Mouse (Mus musculus): ENCODE measurements around the gene Tatdn2. TPM values are rescaled to one million over a fixed set of nuclear protein-coding genes. Genes with fewer than 3 reads are reported as not detected.

The Tatdn2 gene
- polyA plus RNA-seq (2012; rRNA removed): 27.7 and 29.0 TPM in 2 replicates

- peak; percentile 78 for DNase-seq (ENCODE audit: low read depth, low spot score)
- under 1% methylated on average over 58 of the region's 58 CpGs for WGBS
Measured at GRCm38 (mm10) chr6:113696582-113697221, at the start of gene Tatdn2. Gene Tatdn2 (plus strand): TSS chr6:113697050.

- no peak for DNase-seq (ENCODE audit: low read depth, low spot score)
- WGBS: 72% methylated on average over 7 of the region's 7 CpGs
Measured at GRCm38 (mm10) chr6:113649346-113650196, 47.3 kb upstream of the Tatdn2 start.

- 54% methylated on average over 4 of the region's 4 CpGs for WGBS
- no peak for DNase-seq (ENCODE audit: low read depth, low spot score)
Measured at GRCm38 (mm10) chr6:113650197-113650640, 46.6 kb upstream of the Tatdn2 start.

- DNase-seq (ENCODE audit: low read depth, low spot score): peak; percentile 75
- 34% methylated on average over 3 of the region's 3 CpGs for WGBS
Measured at GRCm38 (mm10) chr6:113651626-113652025, 45.2 kb upstream of the Tatdn2 start.

GRCm38 (mm10) chr6:113653551-113653950, 43.3 kb upstream of the Tatdn2 start:
- WGBS: 91% methylated on average over 7 of the region's 7 CpGs
- DNase-seq (ENCODE audit: low read depth, low spot score): no peak

- WGBS: 61% methylated on average over 8 of the region's 8 CpGs
- DNase-seq (ENCODE audit: low read depth, low spot score): no peak
Measured at GRCm38 (mm10) chr6:113654102-113654501, 42.7 kb upstream of the Tatdn2 start.

GRCm38 (mm10) chr6:113654753-113655397, 42.0 kb upstream of the Tatdn2 start:
- DNase-seq (ENCODE audit: low read depth, low spot score): no peak
- 25% methylated on average over 16 of the region's 16 CpGs for WGBS

GRCm38 (mm10) chr6:113655475-113655874, 41.4 kb upstream of the Tatdn2 start:
- 61% methylated on average over 3 of the region's 3 CpGs for WGBS
- no peak for DNase-seq (ENCODE audit: low read depth, low spot score)

GRCm38 (mm10) chr6:113656847-113657246, 40.0 kb upstream of the Tatdn2 start:
- 20% methylated on average over 6 of the region's 6 CpGs for WGBS
- no peak for DNase-seq (ENCODE audit: low read depth, low spot score)

- no peak for DNase-seq (ENCODE audit: low read depth, low spot score)
- WGBS: 37% methylated on average over 3 of the region's 3 CpGs
Measured at GRCm38 (mm10) chr6:113658226-113658625, 38.6 kb upstream of the Tatdn2 start.

- WGBS: 73% methylated on average over 8 of the region's 8 CpGs
- no peak for DNase-seq (ENCODE audit: low read depth, low spot score)
Measured at GRCm38 (mm10) chr6:113659648-113660491, 37.0 kb upstream of the Tatdn2 start.

GRCm38 (mm10) chr6:113660492-113661352, 36.1 kb upstream of the Tatdn2 start:
- WGBS: 47% methylated on average over 14 of the region's 14 CpGs
- DNase-seq (ENCODE audit: low read depth, low spot score): no peak

- WGBS: 24% methylated on average over 12 of the region's 12 CpGs
- DNase-seq (ENCODE audit: low read depth, low spot score): no peak
Measured at GRCm38 (mm10) chr6:113661353-113662241, 35.3 kb upstream of the Tatdn2 start.

- 82% methylated on average over 8 of the region's 8 CpGs for WGBS
- no peak for DNase-seq (ENCODE audit: low read depth, low spot score)
Measured at GRCm38 (mm10) chr6:113662964-113663700, 33.7 kb upstream of the Tatdn2 start.

GRCm38 (mm10) chr6:113664305-113664704, 32.5 kb upstream of the Tatdn2 start:
- WGBS: 88% methylated on average over 7 of the region's 7 CpGs
- no peak for DNase-seq (ENCODE audit: low read depth, low spot score)

- DNase-seq (ENCODE audit: low read depth, low spot score): no peak
- WGBS: 48% methylated on average over 8 of the region's 8 CpGs
Measured at GRCm38 (mm10) chr6:113667611-113668122, 29.2 kb upstream of the Tatdn2 start.
